Mouse (Mus musculus) spleen, postnatal 14 days (tissue): ENCODE results near the gene Zfp1.

Source experiments
- DNase-seq, 2 experiments: peaks; one replicate each; pipeline ENCODE4 v3.0.0; 2021 to 2022; ENCODE audit warnings: low spot score in 2 of 2

Gene Zfp1

GRCm38 (mm10) chr8:111676237-111676636 lies 33.0 kb downstream of the Zfp1 start:
- no peak for DNase-seq

DNA sequence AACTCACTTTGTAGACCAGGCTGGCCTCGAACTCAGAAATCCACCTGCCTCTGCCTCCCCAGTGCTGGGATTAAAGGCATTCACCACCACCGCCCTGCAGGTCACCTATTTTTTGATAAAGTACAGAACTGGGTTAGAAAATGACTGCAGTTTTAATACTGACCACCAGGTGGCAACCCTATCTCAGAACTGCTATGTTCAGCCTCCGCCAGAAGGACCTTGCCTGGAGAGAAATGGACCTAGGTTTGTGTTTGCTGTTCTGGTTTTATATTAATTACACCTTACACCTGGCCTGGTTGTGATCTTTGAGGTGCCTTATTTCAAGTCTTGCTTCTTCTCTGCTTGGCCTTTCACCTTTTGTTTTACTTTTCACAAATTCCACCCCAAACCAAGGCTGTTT lies 34.9 kb downstream of the Zfp1 start:
- DNase-seq = peak in 1 of 2 experiments; percentile 30

DNA sequence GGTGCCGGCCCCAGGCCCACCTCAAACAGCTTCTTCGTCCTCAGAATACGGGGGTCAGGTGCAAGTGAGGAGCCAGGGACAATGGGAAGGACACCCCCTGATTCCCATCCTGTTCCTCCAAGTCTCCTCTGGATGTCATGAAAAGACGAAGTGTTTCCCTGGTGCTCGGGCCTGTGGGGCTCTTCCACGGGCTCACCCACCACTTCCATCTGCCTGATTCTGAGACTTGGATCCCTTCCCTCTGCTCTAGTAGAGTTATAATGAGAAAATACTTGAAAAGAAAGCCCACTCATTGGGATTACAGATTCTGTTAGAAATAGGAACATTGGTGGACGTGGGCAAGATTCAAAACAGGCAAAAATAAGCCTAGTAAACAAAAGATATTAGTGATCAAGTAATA lies 35.6 kb downstream of the Zfp1 start:
- no peak for DNase-seq

- DNase-seq = no peak
Observed at GRCm38 (mm10) chr8:111680423-111681028, 37.3 kb downstream of the Zfp1 start.

GRCm38 (mm10) chr8:111681153-111681552 lies 38.0 kb downstream of the Zfp1 start:
- DNase-seq = no peak

GRCm38 (mm10) chr8:111682521-111682920 lies 39.3 kb downstream of the Zfp1 start:
- no peak for DNase-seq

GRCm38 (mm10) chr8:111686881-111687280 lies 43.7 kb downstream of the Zfp1 start:
- DNase-seq = no peak

DNA sequence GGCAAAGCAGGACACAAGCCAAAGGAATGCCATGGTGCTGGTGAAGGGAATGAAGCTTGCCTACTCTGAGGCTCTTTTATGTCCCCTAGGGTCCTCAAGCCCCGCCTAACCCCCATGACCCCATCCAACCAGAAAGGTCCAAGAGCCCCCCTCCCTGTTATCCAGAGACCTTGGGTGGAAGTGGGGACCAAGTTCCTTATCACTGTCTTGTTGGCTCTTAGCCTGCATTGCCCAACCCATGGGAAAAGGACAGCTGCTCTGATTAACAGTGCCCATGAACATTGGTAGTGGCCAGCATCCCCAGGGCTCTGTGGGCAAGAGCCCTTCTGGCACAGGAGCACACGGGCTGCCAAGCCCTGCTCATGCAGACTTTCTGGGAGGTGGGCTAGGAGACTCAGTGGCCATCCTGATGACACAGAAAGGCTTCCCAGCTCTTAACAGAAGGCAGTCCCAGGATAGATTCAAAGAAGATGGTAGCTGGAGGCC lies 47.8 kb downstream of the Zfp1 start, which contains the start of gene Ctrb1:
Ctrb1 (minus strand) TSS at position 51 of the 486 bp plus-strand sequence.
- no peak for DNase-seq

DNA sequence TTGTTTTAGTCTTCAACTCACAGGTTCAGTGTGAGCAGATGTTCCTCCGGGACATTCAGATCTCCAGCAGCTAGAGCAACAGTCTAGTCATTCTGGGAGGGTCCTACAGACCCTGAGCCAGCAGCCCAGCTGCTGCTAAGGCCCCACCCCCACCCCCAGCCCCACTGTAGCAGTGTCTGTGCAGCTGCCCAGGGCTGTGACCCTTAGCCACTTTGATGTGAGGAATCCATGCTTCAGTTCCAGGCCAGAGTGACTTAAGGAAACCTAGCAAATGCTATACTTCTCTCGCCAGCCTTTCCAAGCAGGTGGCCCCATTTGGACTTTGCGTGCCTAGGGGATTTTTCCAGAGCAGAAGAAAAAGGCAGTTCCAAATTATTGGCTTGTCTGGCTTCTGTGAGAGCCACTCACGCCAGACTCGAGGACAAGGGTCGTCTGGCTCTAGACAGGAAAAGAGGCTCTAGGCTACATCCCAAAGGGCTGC lies 50.1 kb downstream of the Zfp1 start:
- no peak for DNase-seq

GRCm38 (mm10) chr8:111695441-111695840 lies 52.2 kb downstream of the Zfp1 start:
- DNase-seq = no peak

DNA sequence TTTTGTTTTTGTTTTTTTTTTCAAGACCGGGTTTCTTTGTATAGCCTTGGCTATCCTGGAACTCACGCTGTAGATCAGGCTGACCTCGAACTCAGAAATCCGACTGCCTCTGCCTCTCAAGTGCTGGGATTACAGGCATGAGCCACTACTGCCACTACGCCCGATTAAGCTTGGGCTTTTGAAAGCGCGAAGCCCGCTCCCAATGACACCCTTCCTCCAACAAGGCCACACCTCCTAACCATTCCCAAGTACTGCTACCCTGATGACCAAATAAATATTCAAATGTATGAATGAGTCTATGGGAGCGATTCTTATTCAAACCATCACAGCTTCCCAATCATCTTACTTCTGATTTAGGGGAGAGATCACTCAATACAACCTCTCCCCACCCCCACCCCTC lies 54.5 kb downstream of the Zfp1 start:
- DNase-seq = no peak

DNA sequence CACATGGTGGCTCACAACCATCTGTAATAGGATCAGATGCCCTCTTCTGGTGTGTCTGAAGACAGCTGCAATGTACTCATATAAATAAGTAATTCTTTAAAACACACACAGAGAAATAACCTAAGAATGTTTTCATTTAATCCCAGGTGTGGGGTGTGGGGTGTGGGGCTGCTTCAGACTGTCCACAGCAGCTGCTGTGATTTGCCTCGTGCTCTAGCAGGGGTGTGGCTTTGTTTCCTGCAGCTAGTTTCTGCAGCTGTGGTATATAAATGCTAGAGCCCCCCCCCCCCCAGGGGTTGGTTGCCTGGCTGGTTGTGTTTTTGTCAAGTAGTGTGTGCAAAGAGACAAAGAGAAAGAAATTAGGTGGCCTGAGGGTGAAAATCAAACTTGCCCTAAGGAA lies 55.8 kb downstream of the Zfp1 start:
- DNase-seq = no peak

- no peak for DNase-seq
Observed at GRCm38 (mm10) chr8:111700201-111700600, 57.0 kb downstream of the Zfp1 start.

DNA sequence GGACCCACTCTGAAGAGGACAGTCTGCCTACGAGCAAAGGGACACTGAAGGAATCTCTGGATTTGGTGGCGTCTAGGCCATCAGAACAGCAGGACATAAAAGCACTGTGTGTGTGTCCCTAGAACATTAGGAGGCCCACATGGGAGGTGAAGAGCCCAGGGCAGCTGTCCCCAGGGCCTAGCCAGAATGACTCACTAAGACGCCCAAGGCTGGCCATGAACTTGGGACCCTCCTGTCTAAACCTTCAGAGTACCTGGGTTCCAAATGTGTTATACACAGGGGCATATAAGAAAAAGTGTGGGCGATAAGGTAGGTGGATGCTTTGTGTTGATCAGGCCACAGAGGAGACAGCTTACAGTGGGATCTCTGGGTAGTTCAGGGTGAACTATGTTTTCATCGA lies 57.5 kb downstream of the Zfp1 start:
- no peak for DNase-seq

DNA sequence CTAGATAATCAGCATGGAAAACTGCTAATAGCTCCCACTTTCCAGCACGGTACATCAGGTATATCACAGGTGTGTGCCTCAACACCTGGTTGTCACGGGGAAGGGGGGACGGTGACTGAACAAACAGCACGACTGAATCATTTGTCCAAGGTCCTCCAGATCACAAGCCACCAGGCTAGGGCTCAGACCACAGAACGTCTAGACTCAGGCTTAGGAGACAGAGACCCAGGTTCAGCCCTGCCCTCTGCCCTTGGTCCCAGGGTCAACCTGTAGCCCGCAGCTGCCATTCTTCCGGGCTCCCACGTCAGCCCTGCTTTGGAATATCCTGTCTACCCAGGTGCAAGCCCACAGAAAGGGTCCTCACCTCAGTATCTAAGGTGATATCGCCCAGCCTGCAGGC lies 58.2 kb downstream of the Zfp1 start:
- no peak for DNase-seq

DNA sequence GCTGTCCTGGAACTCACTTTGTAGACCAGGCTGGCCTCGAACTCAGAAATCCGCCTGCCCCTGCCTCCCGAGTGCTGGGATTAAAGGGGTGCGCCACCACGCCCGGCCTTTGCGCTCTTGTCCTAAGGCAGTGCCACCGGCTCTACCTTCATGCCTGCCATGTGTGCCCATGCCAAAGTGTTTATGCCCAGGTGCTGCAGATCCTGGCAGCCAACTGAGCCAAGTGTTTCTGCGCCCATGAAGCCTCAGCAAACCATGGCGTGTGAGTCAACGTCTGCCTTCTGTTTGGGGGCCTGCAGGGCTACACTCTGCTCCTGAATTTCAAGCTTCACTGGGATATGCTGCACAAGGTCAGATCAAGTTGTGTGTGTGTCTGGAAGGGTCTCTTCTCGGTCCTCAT lies 61.4 kb downstream of the Zfp1 start:
- DNase-seq = no peak

GRCm38 (mm10) chr8:111705222-111705621 lies 62.0 kb downstream of the Zfp1 start:
- DNase-seq = no peak

DNA sequence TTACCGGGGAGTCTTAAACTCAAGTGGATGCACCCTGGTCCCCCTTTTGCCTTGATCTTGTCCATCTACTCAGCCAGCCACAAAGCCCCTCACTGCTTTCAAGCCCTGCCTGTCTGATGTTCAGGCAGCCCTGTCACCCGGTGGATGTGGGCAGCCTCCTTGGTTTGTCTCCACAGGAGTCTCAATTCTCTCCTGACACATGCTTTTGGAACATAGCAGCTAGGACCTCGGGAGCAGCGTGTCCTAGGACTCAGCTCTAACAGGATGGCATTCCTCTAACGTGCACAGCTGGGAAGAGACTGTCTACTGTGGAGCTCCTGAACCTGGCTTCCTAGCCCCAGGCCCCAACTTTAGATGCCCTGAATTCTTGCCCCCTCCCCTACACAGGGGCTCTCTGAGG lies 62.5 kb downstream of the Zfp1 start:
- DNase-seq = no peak

GRCm38 (mm10) chr8:111708265-111708664 lies 65.1 kb downstream of the Zfp1 start:
- no peak for DNase-seq

DNA sequence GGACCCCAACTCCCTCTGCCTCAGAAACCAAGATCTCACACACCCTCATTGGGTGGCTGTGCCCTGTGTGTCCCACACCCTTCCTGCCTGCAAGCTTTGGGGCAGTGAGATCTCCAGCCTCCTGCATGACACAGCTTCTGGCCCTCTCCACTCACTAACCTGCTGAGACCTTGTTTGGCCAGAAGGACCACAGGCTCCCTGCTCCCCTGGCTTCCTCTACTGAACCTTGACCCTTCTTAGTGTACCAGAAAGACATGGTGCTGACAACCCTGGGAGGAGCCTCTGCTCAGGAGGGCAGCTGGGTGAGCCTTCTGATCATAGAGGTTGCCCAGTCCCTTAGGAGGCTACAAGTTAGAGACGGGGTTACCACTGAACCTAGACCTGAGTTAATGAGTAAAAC lies 66.0 kb downstream of the Zfp1 start:
- DNase-seq = no peak

- DNase-seq = no peak
Observed at GRCm38 (mm10) chr8:111710777-111711485, 67.7 kb downstream of the Zfp1 start.

- no peak for DNase-seq
Observed at GRCm38 (mm10) chr8:111712135-111712534, 68.9 kb downstream of the Zfp1 start.

GRCm38 (mm10) chr8:111712588-111712987 lies 69.4 kb downstream of the Zfp1 start:
- DNase-seq = peak in 1 of 2 experiments; percentile 35
